In the genomic region with DNA sequence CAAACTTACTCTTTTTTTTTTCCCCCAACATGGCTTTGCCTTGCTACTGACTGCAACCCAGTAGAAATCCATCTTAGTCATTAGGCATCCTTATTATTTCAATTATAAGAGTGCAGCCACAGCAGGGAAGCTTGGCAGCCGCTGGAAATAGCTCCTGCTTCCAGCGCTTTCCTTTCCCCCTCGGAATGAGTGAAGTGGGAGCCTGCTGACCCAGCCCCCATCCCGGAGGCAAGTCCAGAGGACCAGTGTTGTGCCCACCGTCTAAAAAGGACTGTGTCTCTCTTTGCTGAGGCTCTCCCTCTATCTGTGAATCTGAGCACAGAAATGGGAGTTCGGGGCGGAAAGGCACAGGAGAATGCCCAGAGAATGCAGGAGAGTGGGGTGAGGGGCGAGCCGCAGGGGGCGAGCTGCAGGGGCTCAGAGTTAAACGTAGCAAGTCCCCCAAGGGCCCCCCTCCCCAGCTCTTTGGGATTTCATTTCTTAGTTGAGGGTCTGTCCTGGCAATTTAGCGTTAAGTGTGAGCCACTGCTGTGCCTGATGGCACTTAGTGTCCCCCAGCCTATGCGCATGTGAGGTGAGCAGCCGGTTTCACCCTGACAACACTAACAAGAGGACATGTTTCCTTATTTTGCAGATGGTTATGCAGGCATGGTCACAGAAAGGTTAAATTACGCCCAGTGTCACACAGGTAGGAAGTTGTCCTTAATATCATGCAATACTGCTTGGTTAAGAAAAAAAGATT, we compare ENCODE assay signal across 8 mouse cellular contexts.
A peak's percentile ranks its signal among the peaks of the same experiment; 100 is the strongest.
DNase-seq lines count a peak whose midpoint lies in the region; ATAC-seq and TF ChIP-seq lines count a peak whose summit lies in the region.
"Had no signal": no experiment of that assay in that cellular context is flagged by ENCODE, and none has a peak within 500 bp of the region (broad histone marks: within the 10 kb centered on the region; RNA-seq: fewer than 3 reads in every experiment).

No protein-coding gene starts in this region.

- no peaks in the 10 kb centered on the region; the same call in 1 of the 2 replicates for H3K4me1 ChIP-seq in lung, embryonic 14.5 days (ENCODE audit: insufficient read depth)
- H3K4me1 ChIP-seq in lung, postnatal 0 days (ENCODE audit: insufficient read depth, low read depth, low read length), result no peaks in the 10 kb centered on the region; the same call in 1 of the 2 replicates
- H3K4me1 ChIP-seq in forebrain, embryonic 15.5 days, result peaks cover 31% of the 10 kb centered on the region
- H3K4me1 ChIP-seq in limb, embryonic 13.5 days, result peaks cover 22% of the 10 kb centered on the region
- no peaks in the 10 kb centered on the region for H3K4me1 ChIP-seq in stomach, embryonic 16.5 days (ENCODE audit: control insufficient read depth, insufficient read depth, low read length)

- H3K9ac ChIP-seq in lung, embryonic 14.5 days, result no peak overlapping the region
- no peak overlapping the region for H3K9ac ChIP-seq in lung, postnatal 0 days (replicated peaks; ENCODE audit: low read depth)
- H3K9ac ChIP-seq in forebrain, embryonic 15.5 days (replicated peaks), result no peak overlapping the region
- H3K9ac ChIP-seq in limb, embryonic 13.5 days, result peak overlapping the region; percentile 43; the same call in 1 of the 2 replicates
- H3K9ac ChIP-seq in stomach, embryonic 16.5 days (ENCODE audit: low read length), result no peak overlapping the region

- peak overlapping the region; percentile 16; the same call in 1 of the 2 replicates for H3K4me2 ChIP-seq in lung, embryonic 14.5 days
- H3K4me2 ChIP-seq in lung, postnatal 0 days (replicated peaks; ENCODE audit: low read depth, low read length), result no peak overlapping the region
- peak overlapping the region; percentile 38 for H3K4me2 ChIP-seq in forebrain, embryonic 15.5 days (replicated peaks)
- H3K4me2 ChIP-seq in limb, embryonic 13.5 days (replicated peaks), result peak overlapping the region; percentile 53
- peak overlapping the region; percentile 22; the same call in 1 of the 2 replicates for H3K4me2 ChIP-seq in stomach, embryonic 16.5 days (ENCODE audit: low read depth, low read length)

- DNase-seq in lung, embryonic 14.5 days, result no peak
- DNase-seq in lung, postnatal 0 days (ENCODE audit: low spot score), result no peak
- DNase-seq in cerebellum, adult 11 months, result no peak
- DNase-seq: cerebellum, adult 18-20 months had no signal

- 13% methylated on average over 15 of the region's 15 CpGs for WGBS in lung, embryonic 14.5 days
- 16% methylated on average over 15 of the region's 15 CpGs for WGBS in lung, postnatal 0 days
- WGBS in forebrain, embryonic 15.5 days, result 9% methylated on average over 15 of the region's 15 CpGs
- WGBS in limb, embryonic 13.5 days, result 8% methylated on average over 15 of the region's 15 CpGs
- WGBS in stomach, embryonic 16.5 days, result 16% methylated on average over 15 of the region's 15 CpGs

- H3K36me3 ChIP-seq in lung, embryonic 14.5 days (ENCODE audit: insufficient read depth), result no peaks in the 10 kb centered on the region
- no peaks in the 10 kb centered on the region for H3K36me3 ChIP-seq in lung, postnatal 0 days (ENCODE audit: insufficient read depth, low read length)
- no peaks in the 10 kb centered on the region for H3K36me3 ChIP-seq in forebrain, embryonic 15.5 days
- H3K36me3 ChIP-seq in limb, embryonic 13.5 days, result no peaks in the 10 kb centered on the region
- H3K36me3 ChIP-seq in stomach, embryonic 16.5 days (ENCODE audit: control insufficient read depth, insufficient read depth, low read length), result no peaks in the 10 kb centered on the region

- TF ChIP-seq CTCF in lung, embryonic 14.5 days (IDR thresholded peaks at IDR 0.05; ENCODE audit: low read depth), result no peak
- no peak for TF ChIP-seq CTCF in lung, postnatal 0 days (IDR thresholded peaks at IDR 0.05)

- no peak for ATAC-seq in lung, embryonic 14.5 days (ENCODE audit: insufficient read depth)
- ATAC-seq in lung, postnatal 0 days, result no peak
- ATAC-seq in forebrain, embryonic 15.5 days (replicated peaks), result 0 out of 2 replicates have a peak, but pooled peaks have one; percentile 11
- ATAC-seq in limb, embryonic 13.5 days (ENCODE audit: low FRiP score, low read depth), result no peak
- no peak; the same call in 1 of the 2 replicates for ATAC-seq in stomach, embryonic 16.5 days (ENCODE audit: insufficient read depth, low FRiP score)
- ATAC-seq in megakaryocyte, adult 5-6 weeks (ENCODE audit: poor library complexity, severe bottlenecking), result no peak

- no peak overlapping the region for H3K4me3 ChIP-seq in lung, embryonic 14.5 days (ENCODE audit: low read depth, low read length)
- H3K4me3 ChIP-seq in lung, postnatal 0 days (ENCODE audit: low read depth, low read length), result no peak overlapping the region
- peak overlapping the region; percentile 14; the same call in 1 of the 2 replicates for H3K4me3 ChIP-seq in forebrain, embryonic 15.5 days
- H3K4me3 ChIP-seq in limb, embryonic 13.5 days, result peak overlapping the region; percentile 21; the same call in 1 of the 2 replicates
- H3K4me3 ChIP-seq in stomach, embryonic 16.5 days (replicated peaks; ENCODE audit: low read length), result no peak overlapping the region

- H3K9me3 ChIP-seq in lung, embryonic 14.5 days (ENCODE audit: low read depth, low read length), result no peaks in the 10 kb centered on the region
- no peaks in the 10 kb centered on the region for H3K9me3 ChIP-seq in lung, postnatal 0 days (ENCODE audit: low read length)
- H3K9me3 ChIP-seq in forebrain, embryonic 15.5 days, result no peaks in the 10 kb centered on the region
- no peaks in the 10 kb centered on the region for H3K9me3 ChIP-seq in limb, embryonic 13.5 days
- H3K9me3 ChIP-seq in stomach, embryonic 16.5 days (replicated peaks; ENCODE audit: control insufficient read depth, low read length), result no peaks in the 10 kb centered on the region

- peaks cover 16% of the 10 kb centered on the region for H3K27me3 ChIP-seq in lung, embryonic 14.5 days (ENCODE audit: insufficient read depth, low read length)
- peaks cover 2% of the 10 kb centered on the region; the same call in 1 of the 2 replicates for H3K27me3 ChIP-seq in lung, postnatal 0 days (replicated peaks; ENCODE audit: insufficient read depth, low read length)
- peaks cover 4% of the 10 kb centered on the region; the same call in 1 of the 2 replicates for H3K27me3 ChIP-seq in forebrain, embryonic 15.5 days
- H3K27me3 ChIP-seq in limb, embryonic 13.5 days, result peaks cover 8% of the 10 kb centered on the region
- H3K27me3 ChIP-seq in stomach, embryonic 16.5 days (ENCODE audit: control insufficient read depth, insufficient read depth, low read length), result no peaks in the 10 kb centered on the region

- no peak overlapping the region for H3K27ac ChIP-seq in lung, embryonic 14.5 days (ENCODE audit: low read depth)
- no peak overlapping the region for H3K27ac ChIP-seq in lung, postnatal 0 days (ENCODE audit: low read length)
- 0 out of 2 replicates have a peak overlapping the region, but pooled peaks have one; percentile 11 for H3K27ac ChIP-seq in forebrain, embryonic 15.5 days (replicated peaks)
- no peak overlapping the region; the same call in 1 of the 2 replicates for H3K27ac ChIP-seq in limb, embryonic 13.5 days
- H3K27ac ChIP-seq in stomach, embryonic 16.5 days (ENCODE audit: low read length), result no peak overlapping the region

- TF ChIP-seq EP300 in lung, postnatal 0 days (IDR thresholded peaks at IDR 0.05), result no peak

Comparison
In these comparisons a context has a peak if more than half of its experiments do, and no peak if none do; other contexts are left out.
1. H3K4me3 ChIP-seq: peak in forebrain, embryonic 15.5 days (single experiment) and limb, embryonic 13.5 days (single experiment); none in lung, embryonic 14.5 days (single experiment), lung, postnatal 0 days (single experiment) and stomach, embryonic 16.5 days (single experiment).